Mouse (Mus musculus): ENCODE data around the gene Rassf3.

The Rassf3 gene

GRCm38 (mm10) chr10:121429981-121430682 lies 46.0 kb downstream of the Rassf3 start:
- DNase-seq (ENCODE audit: low read depth, low spot score), result no peak

- no peak for DNase-seq (ENCODE audit: low read depth, low spot score)
These were observed 46.6 kb downstream of the Rassf3 start for GRCm38 (mm10) chr10:121429581-121429980.

GRCm38 (mm10) chr10:121429089-121429488 lies 47.1 kb downstream of the Rassf3 start:
- peak; percentile 46 for DNase-seq (ENCODE audit: low read depth, low spot score)

GRCm38 (mm10) chr10:121428011-121428711 lies 48.0 kb downstream of the Rassf3 start:
- no peak for DNase-seq (ENCODE audit: low read depth, low spot score)

- DNase-seq (ENCODE audit: low read depth, low spot score), result no peak
These were observed 49.0 kb downstream of the Rassf3 start for GRCm38 (mm10) chr10:121427136-121427535.

- DNase-seq (ENCODE audit: low read depth, low spot score), result no peak
These were observed 49.6 kb downstream of the Rassf3 start for GRCm38 (mm10) chr10:121426458-121427070.

GRCm38 (mm10) chr10:121425506-121426025 lies 50.6 kb downstream of the Rassf3 start:
- DNase-seq (ENCODE audit: low read depth, low spot score), result no peak

GRCm38 (mm10) chr10:121425079-121425478 lies 51.1 kb downstream of the Rassf3 start:
- DNase-seq (ENCODE audit: low read depth, low spot score), result no peak

GRCm38 (mm10) chr10:121424455-121424854 lies 51.7 kb downstream of the Rassf3 start:
- no peak for DNase-seq (ENCODE audit: low read depth, low spot score)

GRCm38 (mm10) chr10:121423541-121424349 lies 52.4 kb downstream of the Rassf3 start:
- no peak for DNase-seq (ENCODE audit: low read depth, low spot score)

GRCm38 (mm10) chr10:121422294-121422693 lies 53.9 kb downstream of the Rassf3 start:
- no peak for DNase-seq (ENCODE audit: low read depth, low spot score)

- DNase-seq (ENCODE audit: low read depth, low spot score), result no peak
These were observed 54.4 kb downstream of the Rassf3 start for GRCm38 (mm10) chr10:121421657-121422290.

- DNase-seq (ENCODE audit: low read depth, low spot score), result no peak
These were observed 55.1 kb downstream of the Rassf3 start for GRCm38 (mm10) chr10:121421023-121421422.

GRCm38 (mm10) chr10:121419640-121420470 lies 56.3 kb downstream of the Rassf3 start:
- DNase-seq (ENCODE audit: low read depth, low spot score), result no peak

GRCm38 (mm10) chr10:121418835-121419234 lies 57.3 kb downstream of the Rassf3 start:
- DNase-seq (ENCODE audit: low read depth, low spot score), result no peak

- DNase-seq (ENCODE audit: low read depth, low spot score), result no peak
These were observed 62.0 kb downstream of the Rassf3 start for GRCm38 (mm10) chr10:121414127-121414526.

- no peak for DNase-seq (ENCODE audit: low read depth, low spot score)
These were observed 63.3 kb downstream of the Rassf3 start for GRCm38 (mm10) chr10:121412824-121413223.

GRCm38 (mm10) chr10:121411721-121412455 lies 64.3 kb downstream of the Rassf3 start:
- no peak for DNase-seq (ENCODE audit: low read depth, low spot score)

GRCm38 (mm10) chr10:121409717-121410116 lies 66.4 kb downstream of the Rassf3 start:
- DNase-seq (ENCODE audit: low read depth, low spot score), result peak; percentile 72
